Mouse (Mus musculus): ENCODE measurements around the gene Dhx37. TPM values are rescaled to one million over a fixed set of nuclear protein-coding genes. Genes with fewer than 3 reads are reported as not detected.

Gene Dhx37
- total RNA-seq, 2 experiments from 2014 or later: 12.2 to 12.7 TPM

Small RNA genes lying within 50 kb of the gene (microRNA-seq; reads per million reads assigned to microRNA genes)
- gene Gm27551: 0 reads per million in 2 experiments

Other genes with a start within 250 kb of the Dhx37 start
- gene Scarb1, start 93.0 kb downstream of the Dhx37 start, total RNA-seq (2021): 10 to 100 TPM; 32.1 to 32.8 TPM
- not detected for gene Gm10382, start 44.8 kb downstream of the Dhx37 start, total RNA-seq (2021)
- 100 to 1,000 TPM; 766 to 814 TPM for gene Ubc, start 43.9 kb downstream of the Dhx37 start, total RNA-seq (2021)
- gene Bri3bp, start 7.4 kb upstream of the Dhx37 start, total RNA-seq (2021): 100 to 1,000 TPM; 105 to 106 TPM
- 10 to 100 TPM; 53.9 to 56.1 TPM for gene Aacs, start 41.7 kb upstream of the Dhx37 start, total RNA-seq (2021)
- gene Tmem132b, start 97.7 kb upstream of the Dhx37 start, total RNA-seq (2021): 100 to 1,000 TPM; 114 to 131 TPM

Data from layer of hippocampus, postnatal 36 days (tissue).